Mouse (Mus musculus) gastrocnemius, postnatal 10 days (tissue): ENCODE measurements around the gene Gm7247. TPM values are rescaled to one million over a fixed set of nuclear protein-coding genes. Genes with fewer than 3 reads are reported as not detected.
"Not testable (repeated sequence)": the region's sequence is repeated elsewhere in the genome, so short reads cannot be mapped to it uniquely, and the experiment has no call there.

Source experiments
- DNase-seq: peaks from one replicate; pipeline ENCODE4 v3.0.0; 2021; ENCODE audit warnings: mixed read lengths
- long read RNA-seq, 2 experiments: library from polyadenylated mRNA; stranded (forward); transcript quantifications; one replicate each; pipeline ENCODE4 v2.0.0; 2021
- total RNA-seq, 2 experiments: library from RNA; stranded (reverse); gene quantifications; 2 replicates each; pipeline ENCODE4 v1.2.3; 2021

The Gm7247 gene
- total RNA-seq: not detected
- long read RNA-seq, experiment 1: 0 reads
- long read RNA-seq, experiment 2: 0 reads

- no peak for DNase-seq
Observed at GRCm38 (mm10) chr14:51361456-51361855, at the start of gene Gm7247. Gene Gm7247, plus strand, starts transcription at chr14:51361756.

DNA sequence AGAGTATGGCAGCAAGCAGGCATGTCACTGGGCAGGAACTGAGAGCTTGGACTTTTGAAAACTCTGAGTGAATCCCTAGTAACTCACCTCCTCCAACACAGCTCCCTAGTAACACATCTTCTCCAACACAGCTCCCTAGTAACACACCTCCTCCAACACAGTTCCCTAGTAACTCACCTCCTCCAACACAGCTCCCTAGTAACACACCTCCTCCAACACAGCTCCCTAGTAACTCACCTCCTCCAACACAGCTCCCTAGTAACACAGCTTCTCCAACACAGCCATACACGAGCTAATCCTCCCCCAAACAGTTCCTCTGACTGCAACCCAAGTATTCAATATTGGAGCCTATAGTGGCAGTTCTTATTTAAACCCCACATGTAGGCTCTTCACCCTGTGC, 37.6 kb upstream of the Gm7247 start:
- no peak for DNase-seq

- DNase-seq: no peak
Observed at GRCm38 (mm10) chr14:51346027-51346426, 15.5 kb upstream of the Gm7247 start.

DNA sequence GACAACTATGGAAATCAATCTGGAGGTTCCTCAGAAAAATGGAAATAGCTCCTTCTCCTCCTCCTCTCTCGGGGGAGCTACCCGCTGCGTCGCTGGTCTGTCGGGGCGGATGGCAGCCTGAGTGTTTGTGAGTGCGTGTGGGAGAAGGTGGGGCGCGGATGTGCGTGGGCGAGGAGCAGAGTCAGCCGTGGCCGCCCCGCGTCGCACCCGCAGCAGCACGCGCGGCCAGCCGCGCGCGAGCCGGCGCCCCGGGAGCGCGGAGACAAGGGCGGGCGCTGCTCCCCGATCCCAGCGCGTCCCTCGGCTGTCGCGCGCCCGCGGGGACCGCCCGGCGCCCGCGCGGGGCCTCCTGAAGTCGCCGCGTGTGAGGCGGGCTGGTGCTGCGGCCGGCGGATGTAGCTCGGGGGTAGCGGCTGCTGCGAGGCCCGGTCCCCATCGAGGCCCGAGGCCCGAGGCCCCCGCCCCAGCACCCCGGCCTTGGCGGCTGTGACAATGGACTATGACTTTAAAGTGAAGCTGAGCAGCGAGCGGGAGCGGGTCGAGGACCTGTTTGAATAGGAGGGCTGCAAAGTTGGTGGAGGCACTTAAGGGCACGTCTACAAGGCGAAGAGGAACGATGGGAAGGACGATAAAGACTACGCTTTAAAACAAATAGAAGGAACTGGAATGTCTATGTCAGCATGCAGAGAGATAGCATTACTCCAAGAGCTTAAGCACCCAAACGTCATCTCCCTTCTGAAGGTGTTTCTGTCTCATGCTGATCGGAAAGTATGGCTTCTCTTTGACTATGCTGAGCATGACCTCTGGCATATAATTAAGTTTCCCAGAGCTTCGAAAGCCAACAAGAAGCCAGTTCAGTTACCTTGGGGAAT, 3.2 kb upstream of the Gm7247 start:
- no peak for DNase-seq

DNA sequence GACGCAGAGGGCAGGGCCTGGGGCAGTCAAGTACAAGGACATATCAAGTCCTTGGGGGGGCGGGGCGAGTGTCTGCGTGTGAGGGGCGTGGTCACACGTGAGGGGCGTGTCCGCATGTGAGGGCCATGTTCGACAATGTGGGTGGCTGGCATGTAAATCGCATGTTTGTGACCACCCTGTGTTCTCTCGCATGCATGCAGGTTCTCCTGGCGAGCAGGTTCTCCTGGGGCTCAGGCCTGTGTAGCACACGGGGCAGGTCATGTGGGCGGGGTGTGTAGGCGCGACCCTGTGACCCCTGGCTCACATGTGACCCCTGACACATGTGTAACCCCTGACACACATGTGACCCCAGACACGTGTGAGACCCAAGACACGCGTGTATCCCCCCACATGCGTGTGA, 21.2 kb downstream of the Gm7247 start:
- no peak for DNase-seq

GRCm38 (mm10) chr14:51384351-51384750, 22.8 kb downstream of the Gm7247 start:
- DNase-seq: no peak

DNA sequence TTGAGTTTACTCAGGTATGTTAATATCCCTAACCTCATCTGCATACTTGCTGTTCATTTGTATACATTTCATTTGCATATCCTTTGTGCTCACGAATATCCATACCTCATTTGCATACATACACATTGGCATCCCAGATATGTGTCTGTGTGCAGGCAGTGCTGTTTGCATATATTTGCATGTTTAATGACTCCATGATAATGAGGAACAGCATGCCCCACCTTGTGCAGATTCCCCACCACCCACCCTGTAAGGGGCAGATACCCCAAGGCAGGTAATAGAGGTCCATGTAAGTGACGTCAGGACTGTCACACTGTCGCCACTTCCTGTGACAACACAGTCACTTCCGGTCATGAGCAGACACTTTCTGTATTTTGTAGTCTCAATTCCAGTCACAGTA, 24.2 kb downstream of the Gm7247 start:
- DNase-seq: no peak

DNA sequence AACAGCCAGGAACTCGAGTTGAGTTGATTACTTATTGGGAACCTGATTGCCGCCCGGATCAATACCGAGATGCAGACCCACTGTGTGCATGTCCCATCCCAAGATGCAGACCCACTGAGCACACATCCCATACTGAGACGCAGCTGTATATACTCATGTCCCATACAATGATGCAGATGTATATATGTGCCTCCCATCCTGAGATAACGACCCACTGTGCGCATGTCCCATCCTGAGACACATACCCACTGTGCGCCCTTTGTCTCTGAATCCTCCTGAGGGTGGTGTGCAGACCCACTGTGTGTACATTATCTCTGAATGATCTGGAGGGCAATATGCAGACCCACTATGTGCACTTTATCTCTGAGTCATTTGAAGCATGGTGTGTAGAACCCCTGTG, 26.2 kb downstream of the Gm7247 start:
- no peak for DNase-seq

DNA sequence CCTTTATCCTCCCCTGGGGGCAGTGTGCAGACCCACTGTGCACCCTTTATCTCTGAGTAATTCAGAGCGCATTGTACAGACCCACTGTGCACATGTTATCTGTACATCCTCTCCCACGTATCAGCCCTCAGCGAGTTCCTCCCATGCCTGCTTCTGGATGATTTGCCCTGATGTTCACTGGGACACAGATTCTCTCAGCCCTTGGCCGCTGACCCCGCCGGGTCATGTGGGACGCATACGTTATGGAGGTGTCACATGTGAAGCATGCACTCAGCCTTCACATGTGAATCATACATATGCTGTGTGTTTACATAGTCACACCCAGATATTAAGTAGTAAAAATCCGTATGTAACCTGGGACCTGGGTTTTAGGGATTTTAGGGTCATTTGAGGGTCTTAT, 26.7 kb downstream of the Gm7247 start:
- no peak for DNase-seq

- no peak for DNase-seq
Observed at GRCm38 (mm10) chr14:51410520-51410919, 49.0 kb downstream of the Gm7247 start, which contains the start of gene Vmn2r88. Gene Vmn2r88, plus strand, starts transcription at chr14:51410820.

- DNase-seq: no peak
Observed at GRCm38 (mm10) chr14:51423885-51424284, 62.3 kb downstream of the Gm7247 start.

GRCm38 (mm10) chr14:51430138-51430537, 68.6 kb downstream of the Gm7247 start:
- not testable (repeated sequence) for DNase-seq

GRCm38 (mm10) chr14:51434546-51434945, 73.0 kb downstream of the Gm7247 start:
- DNase-seq: no peak

DNA sequence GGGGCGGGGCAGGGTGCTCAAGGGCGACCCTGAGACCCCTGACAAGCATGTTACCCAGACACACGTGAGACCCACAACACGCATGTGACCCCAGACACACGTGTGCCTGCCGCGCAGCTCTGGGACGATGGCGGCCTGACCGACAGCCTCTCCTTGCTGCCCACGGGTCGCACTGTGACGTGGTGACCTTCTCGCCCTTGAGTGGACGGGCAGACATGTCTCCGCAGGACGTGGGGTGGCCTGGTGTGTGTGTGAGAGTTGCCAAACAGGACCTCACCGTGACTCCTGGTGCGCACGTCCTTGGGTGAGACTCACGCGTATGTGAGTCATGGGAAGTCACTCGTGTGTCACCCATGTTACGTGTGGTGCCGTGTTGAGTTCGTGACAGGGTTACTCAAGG, 73.5 kb downstream of the Gm7247 start:
- DNase-seq: no peak

GRCm38 (mm10) chr14:51438955-51439354, 77.4 kb downstream of the Gm7247 start:
- DNase-seq: no peak

GRCm38 (mm10) chr14:51451557-51451956, 90.0 kb downstream of the Gm7247 start, which contains the start of gene Vmn2r89:
Gene Vmn2r89, plus strand, starts transcription at chr14:51451857.
- DNase-seq: not testable (repeated sequence)

DNA sequence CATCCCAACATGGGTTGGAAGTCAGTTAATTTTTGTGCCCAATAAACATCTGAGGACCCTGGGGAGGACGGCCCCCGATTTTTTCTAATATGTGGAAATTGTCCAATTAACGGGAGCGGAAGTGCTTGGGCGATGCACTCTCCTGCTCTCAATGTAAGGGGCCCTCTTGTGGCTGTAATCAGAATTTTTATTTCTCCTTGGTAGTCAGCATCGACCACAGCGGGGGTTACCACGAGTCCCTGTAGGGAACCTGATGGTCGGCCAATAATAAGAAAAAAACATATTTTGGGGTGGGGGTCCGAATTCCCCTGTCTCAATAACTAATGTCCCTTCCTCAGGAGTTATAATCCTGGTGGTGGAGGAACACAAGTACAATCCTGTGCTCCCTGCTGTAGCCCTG, 118.7 kb downstream of the Gm7247 start:
- DNase-seq: not testable (repeated sequence)

DNA sequence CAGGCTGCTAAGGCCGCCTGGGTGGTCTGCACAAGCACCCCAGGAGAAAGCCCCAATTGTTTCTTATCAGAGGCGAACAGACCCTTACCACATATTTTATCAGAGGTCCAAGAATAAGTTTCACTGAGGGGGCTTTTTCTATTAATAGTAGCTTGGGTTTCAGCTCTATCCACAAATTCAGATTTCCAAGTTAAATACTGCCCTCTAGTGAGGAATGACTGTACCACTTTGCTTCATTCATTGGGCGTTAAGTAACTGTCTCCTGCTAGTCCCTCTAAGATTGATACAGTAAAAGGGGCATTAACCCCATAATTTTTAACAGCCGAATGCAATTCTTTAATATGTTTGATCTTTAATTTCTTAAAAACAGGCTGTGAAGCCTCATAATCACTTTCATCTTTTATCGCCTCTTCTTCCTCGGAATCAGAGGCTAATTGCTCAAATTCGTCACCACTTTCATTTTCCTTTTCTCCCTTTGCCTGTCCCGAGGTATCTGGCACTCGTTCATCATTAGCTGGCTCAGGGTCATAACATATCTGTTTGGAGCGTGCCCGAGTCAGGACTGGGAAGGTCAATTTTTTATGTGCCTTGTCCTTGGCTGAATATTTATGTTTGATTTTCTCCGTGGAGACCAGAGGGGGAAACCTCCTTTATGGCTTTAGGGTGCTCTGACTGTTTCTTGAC, 119.9 kb downstream of the Gm7247 start:
- DNase-seq: not testable (repeated sequence)

DNA sequence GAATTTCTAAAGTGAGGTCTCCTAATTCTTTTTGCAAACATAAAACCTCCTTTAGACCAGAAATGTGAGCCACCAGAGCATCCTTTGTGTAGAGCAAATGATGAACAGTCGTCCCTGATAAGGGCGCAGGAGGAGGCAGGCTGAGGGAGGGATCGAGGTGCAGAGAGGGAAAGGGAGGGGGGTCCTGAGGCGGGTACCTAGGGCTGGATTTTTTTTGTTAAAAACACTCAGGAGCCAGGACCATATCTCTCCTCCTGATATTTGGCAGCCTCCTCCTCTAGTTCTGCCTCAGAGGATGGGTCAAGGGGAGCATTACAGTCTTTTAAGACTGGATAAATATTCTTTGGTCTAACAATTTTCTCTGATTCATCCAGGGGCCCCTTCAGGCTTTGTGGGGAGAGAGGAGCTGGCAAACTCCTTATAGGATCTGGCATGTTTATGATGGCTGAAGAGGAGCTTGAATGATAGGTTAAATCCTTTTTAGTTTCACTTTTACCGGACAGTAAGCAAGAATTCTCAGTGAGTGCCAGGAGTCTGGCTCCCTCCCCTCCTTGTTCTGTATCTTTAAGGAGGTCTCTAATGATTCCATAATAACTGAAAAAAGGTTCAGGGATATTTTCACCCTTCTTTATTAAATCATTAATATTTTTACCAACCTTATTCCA, 120.6 kb downstream of the Gm7247 start:
- no peak for DNase-seq

DNA sequence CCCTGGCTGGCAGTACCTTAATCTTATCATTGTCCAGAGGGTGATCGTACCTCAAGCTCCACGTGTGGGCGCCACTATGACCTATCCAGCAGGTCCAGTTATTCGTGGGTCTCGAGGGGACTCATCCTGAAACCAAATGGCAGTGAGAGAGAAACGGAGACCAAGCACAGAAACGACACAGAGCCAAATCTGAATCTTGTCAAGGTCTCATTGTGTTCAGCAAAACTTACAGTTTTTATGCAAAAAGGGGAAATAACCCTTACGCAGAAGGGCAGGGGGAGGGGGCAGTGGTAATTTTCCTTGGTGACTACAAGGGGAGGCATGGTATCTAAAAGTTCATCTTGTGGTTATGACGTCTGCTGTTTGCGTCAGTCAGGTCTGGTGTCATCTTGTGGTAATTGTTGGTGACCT, 121.4 kb downstream of the Gm7247 start:
- not testable (repeated sequence) for DNase-seq

DNA sequence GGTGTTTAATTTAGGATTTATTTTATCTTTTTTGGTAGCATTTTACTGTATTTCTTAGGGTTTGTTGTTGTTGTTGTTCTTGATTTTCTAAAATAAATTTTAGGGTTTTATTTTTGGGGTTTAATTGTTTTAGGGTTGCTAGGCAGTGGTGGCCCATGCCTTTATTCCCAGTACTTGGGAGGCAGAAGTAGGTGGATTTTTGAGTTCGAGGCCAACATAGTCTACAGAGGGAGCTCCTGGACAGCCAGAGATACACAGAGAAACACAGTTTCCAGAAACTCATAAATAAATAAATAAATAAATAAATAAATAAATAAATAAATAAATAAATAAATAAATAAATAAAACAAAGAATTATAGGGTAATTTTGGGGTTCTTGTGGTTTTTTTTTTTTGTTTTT, 122.1 kb downstream of the Gm7247 start:
- DNase-seq: no peak

DNA sequence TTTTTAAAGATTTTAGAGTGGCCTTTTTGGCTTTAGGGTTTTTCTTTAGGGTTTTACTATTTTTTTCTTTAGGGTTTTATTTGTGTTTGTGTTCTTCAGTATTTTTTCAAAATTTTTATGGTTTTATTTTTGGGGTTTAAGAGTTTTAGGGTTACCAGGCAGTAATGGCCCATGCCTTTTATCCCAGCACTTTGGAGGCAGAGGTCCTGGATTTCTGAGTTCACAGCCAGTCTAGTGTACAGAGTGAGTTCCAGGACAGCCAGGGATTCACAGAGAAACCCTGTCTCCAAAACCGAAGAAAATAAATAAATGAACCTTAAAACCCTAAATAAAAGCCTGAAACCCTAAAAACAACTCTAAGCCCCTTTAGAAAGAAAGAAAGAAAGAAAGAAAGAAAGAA, 124.6 kb downstream of the Gm7247 start:
- no peak for DNase-seq

GRCm38 (mm10) chr14:51495781-51496180, 134.2 kb downstream of the Gm7247 start:
- DNase-seq: no peak
